Mouse (Mus musculus) olfactory bulb, adult 2 months (tissue): ENCODE measurements around the gene Myh1. TPM values are rescaled to one million over a fixed set of nuclear protein-coding genes. Genes with fewer than 3 reads are reported as not detected.

Experiments
- H3K27ac ChIP-seq: fragments of 200-500 bp; 2 replicates; pipeline ENCODE4 v1.5.1; 2012; ENCODE audit warnings: low read depth, low read length; ENCODE audit not compliant: insufficient read depth
- H3K4me1 ChIP-seq: fragments of 200-500 bp; 2 replicates; pipeline ENCODE4 v1.6.1; 2012; ENCODE audit warnings: low read length; ENCODE audit not compliant: control insufficient read depth, insufficient read depth
- H3K4me3 ChIP-seq: fragments of 200-500 bp; 2 replicates; pipeline ENCODE4 v1.5.1; 2012; ENCODE audit warnings: mild to moderate bottlenecking, low read depth, low read length, moderate library complexity; ENCODE audit not compliant: insufficient read depth
- CTCF ChIP-seq: fragments of 200-500 bp; IDR thresholded peaks from 2 replicates; pipeline ENCODE4 v1.5.1; 2012; ENCODE audit warnings: low read depth, mild to moderate bottlenecking, low read length, moderate library complexity; ENCODE audit not compliant: insufficient read depth
- POLR2A ChIP-seq: fragments of 200-500 bp; IDR thresholded peaks from 2 replicates; pipeline ENCODE4 v1.6.1; 2012; ENCODE audit warnings: mild to moderate bottlenecking, low read depth, low read length, moderate library complexity; ENCODE audit not compliant: insufficient read depth
- WGBS: fragments of 180-500 bp; shearing (Covaris S2); methylation state at CpG from one replicate; pipeline ENCODE4 v1.1.7; 2018; 5-methylcytosine and 5-hydroxymethylcytosine counted together
- polyA plus RNA-seq: library from polyadenylated mRNA; stranded (reverse); fragments of >200 nt; gene quantifications from 2 replicates; pipeline ENCODE4 v1.2.4, GENCODE M21; 2012; ENCODE audit warnings: low replicate concordance; ENCODE audit not compliant: missing spikeins, insufficient read depth, insufficient read length

Gene Myh1
- not detected in 2 replicates for polyA plus RNA-seq

DNA sequence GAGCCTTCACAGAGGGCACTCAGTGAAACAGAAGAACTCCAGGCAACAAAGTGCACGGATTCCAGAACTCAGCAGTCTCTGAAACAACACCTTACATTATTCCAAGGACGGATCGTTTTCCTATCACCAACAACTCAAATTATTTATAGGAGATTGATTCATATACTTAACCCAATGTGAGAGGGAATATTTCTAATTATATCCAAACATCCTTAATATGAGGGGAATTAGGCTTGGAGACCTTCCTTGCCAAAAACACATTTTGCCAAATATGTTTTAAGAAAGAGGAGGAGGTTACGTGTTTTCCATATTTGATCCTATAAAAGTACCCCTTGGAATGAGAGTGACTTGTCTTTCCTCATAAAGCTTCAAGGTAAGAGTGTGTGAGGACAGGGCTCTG, at the start of gene Myh1:
Gene Myh1 (plus strand): TSS at position 301 of the 400 bp plus-strand sequence.
- H3K27ac ChIP-seq = no peak within 1 kb of the TSS
- 74% methylated on average over 4 of the region's 4 CpGs for WGBS
- H3K4me3 ChIP-seq = no peak within 1 kb of the TSS
- no peak for TF ChIP-seq CTCF
- no peak for TF ChIP-seq POLR2A
- no peaks in the 10 kb centered on the region for H3K4me1 ChIP-seq

DNA sequence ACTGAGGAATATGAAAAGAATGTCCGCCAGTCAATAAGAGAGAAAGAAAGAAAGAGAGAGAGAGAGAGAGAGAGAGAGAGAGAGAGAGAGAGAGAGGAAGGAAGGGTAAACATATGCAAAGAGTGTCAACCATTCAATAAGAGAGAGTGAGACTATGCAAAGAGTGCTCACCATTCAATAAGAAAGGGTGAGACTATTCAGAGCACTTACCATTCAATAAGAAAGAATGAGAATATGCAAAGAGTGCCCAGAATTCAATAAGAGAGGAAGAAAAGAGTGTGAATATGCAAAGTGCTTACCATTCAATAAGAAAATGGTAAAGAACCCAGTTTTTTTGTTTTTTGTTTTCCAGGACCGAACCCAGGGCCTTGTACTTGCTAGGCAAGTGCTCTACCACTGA, 49.6 kb upstream of the Myh1 start:
- Histone ChIP-seq H3K4me1 (no peaks in the 10 kb centered on the region), H3K27ac (no peak overlapping the region), H3K4me3 (no peak overlapping the region)
- no peak for TF ChIP-seq POLR2A
- TF ChIP-seq CTCF = no peak
- WGBS = 86% methylated on average over 2 of the region's 2 CpGs

- 78% methylated on average over 3 of the region's 3 CpGs for WGBS
Measured at GRCm38 (mm10) chr11:67151159-67151558, 48.7 kb upstream of the Myh1 start.

DNA sequence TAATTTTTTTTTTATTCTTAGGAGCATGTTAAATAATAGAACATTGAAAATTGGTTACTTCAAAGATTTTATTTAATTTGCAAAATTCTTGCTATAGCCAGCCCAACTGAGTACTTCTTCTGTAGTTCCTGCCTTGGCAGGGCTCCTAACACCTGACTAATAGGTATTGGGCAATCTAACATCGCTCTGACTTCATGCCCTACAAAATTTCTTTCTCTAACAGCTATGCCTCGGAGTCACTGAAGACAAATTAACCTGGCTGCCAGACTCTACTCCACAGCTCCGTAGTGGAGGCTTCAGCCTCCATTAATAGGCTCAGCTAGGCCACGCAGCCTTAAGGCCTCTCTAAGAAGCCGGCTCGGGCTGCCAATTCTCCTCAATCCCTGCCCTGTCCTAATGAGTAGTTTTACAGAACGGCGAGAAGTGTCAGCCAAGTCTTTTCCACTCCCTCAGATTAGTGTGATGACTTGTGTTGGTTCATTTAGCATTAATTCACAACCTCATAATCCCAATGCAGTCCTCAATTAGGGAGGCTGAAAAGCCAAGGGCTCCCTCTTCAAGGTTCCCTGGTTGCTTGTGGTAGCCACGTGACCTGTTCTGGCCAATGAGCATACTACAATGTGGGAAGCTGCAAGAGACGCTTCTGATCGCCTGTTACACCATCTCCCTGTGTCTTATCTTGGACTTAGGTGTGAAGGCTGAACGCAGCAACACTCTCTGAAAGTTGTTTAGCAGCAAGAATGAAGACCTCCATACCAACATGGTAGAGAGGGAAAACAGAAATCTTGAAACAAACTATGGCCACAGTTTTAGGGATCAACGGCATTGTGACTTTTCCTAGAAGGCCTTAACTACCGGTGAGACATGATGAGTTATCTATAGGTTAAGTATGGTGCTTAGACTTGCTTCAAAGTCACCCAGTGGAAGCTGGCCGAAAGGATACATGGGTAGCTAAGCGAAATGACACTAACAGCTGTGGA, 47.9 kb upstream of the Myh1 start:
- WGBS = 68% methylated on average over 16 of the region's 16 CpGs
- H3K4me3 ChIP-seq = no peak overlapping the region
- no peaks in the 10 kb centered on the region for H3K4me1 ChIP-seq
- H3K27ac ChIP-seq = no peak overlapping the region
- TF ChIP-seq CTCF (no peak), POLR2A (no peak)

More at GRCm38 (mm10) chr11:67151159-67151558, 48.7 kb upstream of the Myh1 start:
- no peak overlapping the region for H3K27ac ChIP-seq
- no peak overlapping the region for H3K4me3 ChIP-seq
- no peaks in the 10 kb centered on the region for H3K4me1 ChIP-seq
- TF ChIP-seq POLR2A = no peak
- no peak for TF ChIP-seq CTCF

DNA sequence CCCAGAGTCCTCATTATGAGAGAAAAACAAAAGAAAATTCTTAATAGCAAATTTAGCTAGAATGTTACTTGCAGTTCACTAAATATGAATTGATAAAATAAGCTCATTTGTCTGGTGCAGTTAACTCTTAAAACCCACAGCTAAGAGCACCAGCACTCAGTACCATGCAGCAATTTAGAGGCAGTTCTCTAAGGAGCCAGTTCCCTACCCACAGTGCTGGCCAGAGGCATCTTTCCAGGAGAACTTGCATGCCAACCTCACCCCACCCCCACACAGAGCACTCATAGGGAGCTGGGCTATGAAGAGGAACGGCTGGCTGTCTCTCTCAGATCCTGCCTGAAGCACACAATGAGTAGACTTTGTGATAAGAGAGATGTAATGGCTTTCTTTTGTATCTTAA, 46.7 kb upstream of the Myh1 start:
- Histone ChIP-seq H3K4me3 (no peak overlapping the region), H3K27ac (no peak overlapping the region), H3K4me1 (no peaks in the 10 kb centered on the region)
- 39% methylated on average over 1 of the region's 1 CpGs for WGBS
- TF ChIP-seq CTCF (no peak), POLR2A (no peak)

GRCm38 (mm10) chr11:67153843-67154242, 46.0 kb upstream of the Myh1 start:
- TF ChIP-seq POLR2A (no peak), CTCF (no peak)
- no peaks in the 10 kb centered on the region for H3K4me1 ChIP-seq
- 86% methylated on average over 1 of the region's 1 CpGs for WGBS
- H3K27ac ChIP-seq = no peak overlapping the region
- no peak overlapping the region for H3K4me3 ChIP-seq

GRCm38 (mm10) chr11:67155650-67156049, 44.2 kb upstream of the Myh1 start:
- 92% methylated on average over 2 of the region's 2 CpGs for WGBS
- no peak for TF ChIP-seq POLR2A
- no peak for TF ChIP-seq CTCF
- H3K4me3 ChIP-seq = no peak overlapping the region
- H3K27ac ChIP-seq = no peak overlapping the region
- H3K4me1 ChIP-seq = no peaks in the 10 kb centered on the region

GRCm38 (mm10) chr11:67160131-67160530, 39.7 kb upstream of the Myh1 start:
- 88% methylated on average over 3 of the region's 3 CpGs for WGBS

DNA sequence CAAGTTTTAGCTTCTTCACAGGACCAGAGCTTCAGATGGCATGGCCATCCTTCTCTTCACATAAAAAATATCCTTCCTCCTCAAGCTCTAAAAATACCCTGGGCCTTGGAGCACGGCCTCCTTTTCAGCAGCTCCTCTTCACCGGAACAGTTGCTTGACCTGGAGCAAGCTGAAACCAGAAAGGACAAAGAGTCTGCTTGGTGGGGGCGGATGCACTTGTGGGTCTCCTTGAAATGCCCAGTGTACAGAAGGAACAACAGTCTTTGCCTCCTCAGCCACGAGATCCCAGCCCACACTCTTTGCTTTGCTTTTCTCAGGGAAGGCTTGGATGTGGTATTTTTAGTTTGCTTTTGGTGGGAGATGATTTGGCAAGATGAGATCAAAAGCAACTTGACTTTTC, 36.2 kb upstream of the Myh1 start:
- H3K4me1 ChIP-seq = no peaks in the 10 kb centered on the region
- H3K27ac ChIP-seq = no peak overlapping the region
- 75% methylated on average over 4 of the region's 4 CpGs for WGBS
- TF ChIP-seq POLR2A = no peak
- TF ChIP-seq CTCF = no peak
- H3K4me3 ChIP-seq = no peak overlapping the region

More at GRCm38 (mm10) chr11:67160131-67160530, 39.7 kb upstream of the Myh1 start:
- TF ChIP-seq POLR2A (no peak), CTCF (no peak)
- Histone ChIP-seq H3K4me3 (no peak overlapping the region), H3K4me1 (no peaks in the 10 kb centered on the region), H3K27ac (no peak overlapping the region)

DNA sequence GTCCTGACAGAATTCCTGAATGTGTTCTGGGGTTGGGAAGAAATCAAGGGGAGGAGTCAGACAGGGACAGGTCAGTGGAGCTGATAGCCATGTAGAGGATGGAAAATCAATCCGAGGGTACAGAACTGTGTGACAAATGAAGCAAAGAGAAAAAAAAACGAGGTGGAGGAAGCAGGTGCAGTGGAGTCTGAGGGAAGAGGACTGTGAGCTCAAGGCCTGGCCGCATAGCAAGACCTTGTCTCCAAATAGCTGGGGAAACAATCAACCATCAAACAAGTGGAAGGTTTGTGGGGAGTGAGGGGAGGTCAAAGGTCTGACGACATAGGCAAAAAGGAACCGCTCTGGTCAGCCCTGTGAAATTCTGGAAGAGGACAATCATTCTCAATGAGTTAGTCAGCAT, 35.0 kb upstream of the Myh1 start:
- WGBS = 71% methylated on average over 5 of the region's 5 CpGs
- H3K27ac ChIP-seq = no peak overlapping the region
- H3K4me1 ChIP-seq = no peaks in the 10 kb centered on the region; the same call in 1 of the 2 replicates
- H3K4me3 ChIP-seq = no peak overlapping the region
- TF ChIP-seq CTCF = no peak
- TF ChIP-seq POLR2A = no peak
